Mouse (Mus musculus) lung, adult 2 months (tissue): ENCODE measurements around the gene Klhl40. TPM values are rescaled to one million over a fixed set of nuclear protein-coding genes. Genes with fewer than 3 reads are reported as not detected.

Experiments
- DNase-seq: peaks from one replicate; pipeline ENCODE4 v3.0.0; 2022
- H3K4me1 ChIP-seq: fragments of 200-500 bp; 2 replicates; pipeline ENCODE4 v1.6.1; 2011; ENCODE audit warnings: low read length; ENCODE audit not compliant: control insufficient read depth, insufficient read depth
- H3K4me3 ChIP-seq: fragments of 200-500 bp; replicated peaks from 2 replicates; pipeline ENCODE3; 2011; ENCODE audit warnings: low read depth, mild to moderate bottlenecking, control low read depth, low read length; ENCODE audit errors: extremely low read depth
- CTCF ChIP-seq: fragments of 200-500 bp; IDR thresholded peaks from 2 replicates; pipeline ENCODE4 v1.5.1; 2011; ENCODE audit warnings: mild to moderate bottlenecking, low read length, control low read depth; ENCODE audit not compliant: insufficient read depth
- POLR2A ChIP-seq: fragments of 200-500 bp; IDR thresholded peaks from 2 replicates; pipeline ENCODE4 v1.6.1; 2011; ENCODE audit warnings: low read depth, mild to moderate bottlenecking, control low read depth, low read length, borderline replicate concordance; ENCODE audit errors: extremely low read depth
- WGBS: fragments of 180-500 bp; shearing (Covaris S2); methylation state at CpG from one replicate; pipeline ENCODE4 v1.1.7; 2018; 5-methylcytosine and 5-hydroxymethylcytosine counted together
- polyA plus RNA-seq: library from polyadenylated mRNA; depleted of rRNA; stranded (reverse); fragments of >200 nt; gene quantifications from 2 replicates; pipeline ENCODE4 v1.2.3, GENCODE M21; 2012

The Klhl40 gene
- polyA plus RNA-seq, 1 experiment, result 4.4 TPM

- DNase-seq, result peak; percentile 46
- TF ChIP-seq CTCF (no peak), POLR2A (no peak)
- WGBS, result 2% methylated on average over 89 of the region's 97 CpGs
- peak within 1 kb of the TSS; percentile 77 for H3K4me3 ChIP-seq
- H3K4me1 ChIP-seq, result peaks cover 6% of the 10 kb centered on the region
These were observed 18.0 kb upstream of the Klhl40 start, which contains the start of gene Zfp651 for GRCm38 (mm10) chr9:121759091-121760081. Zfp651 (plus strand) TSS chr9:121759330.

DNA sequence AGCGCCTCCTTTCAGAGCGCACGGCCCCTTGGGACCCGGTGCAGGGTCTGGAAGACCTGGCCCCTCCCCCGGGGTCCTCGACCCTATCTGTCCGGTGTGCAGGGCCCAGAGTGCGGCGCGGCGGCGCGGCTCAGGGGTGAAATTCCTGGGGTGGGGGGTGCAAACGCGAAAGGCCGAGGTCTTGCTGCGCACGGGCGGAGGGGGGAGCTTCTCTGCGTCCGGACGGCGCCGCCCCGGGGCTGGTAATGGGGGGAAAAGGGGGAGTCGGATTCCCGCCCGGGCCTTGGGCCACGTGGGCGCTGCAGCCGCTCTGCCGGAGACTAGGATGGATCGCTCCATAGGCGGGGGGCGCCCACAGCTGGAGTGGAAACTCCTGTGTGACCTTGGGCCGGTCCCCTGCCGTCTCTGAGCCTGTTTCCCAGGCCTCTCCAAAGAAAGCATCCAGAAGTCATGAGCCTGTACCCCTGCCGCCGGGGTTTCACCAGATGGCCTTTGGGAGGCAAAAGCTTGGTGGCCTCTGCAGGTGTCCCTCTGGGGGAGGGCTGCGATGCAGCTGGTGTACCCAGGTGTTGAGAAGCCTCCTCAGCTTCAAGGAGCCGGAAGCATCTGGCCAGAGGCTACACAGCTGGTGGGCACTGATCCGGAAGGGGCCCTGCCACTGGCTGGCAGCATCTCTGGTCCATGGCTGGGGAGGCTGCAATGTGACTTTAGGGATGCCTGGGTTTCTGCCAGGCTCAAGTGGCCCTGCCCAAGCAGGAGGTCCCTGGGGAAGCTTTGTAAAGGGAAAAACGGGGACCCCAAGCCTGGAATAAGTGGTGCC lies 16.9 kb upstream of the Klhl40 start:
- peak; percentile 51 for DNase-seq
- H3K4me1 ChIP-seq, result peaks cover 6% of the 10 kb centered on the region
- peak overlapping the region; percentile 73 for H3K4me3 ChIP-seq
- WGBS, result 3% methylated on average over 42 of the region's 43 CpGs
- no peak for TF ChIP-seq POLR2A
- no peak for TF ChIP-seq CTCF

DNA sequence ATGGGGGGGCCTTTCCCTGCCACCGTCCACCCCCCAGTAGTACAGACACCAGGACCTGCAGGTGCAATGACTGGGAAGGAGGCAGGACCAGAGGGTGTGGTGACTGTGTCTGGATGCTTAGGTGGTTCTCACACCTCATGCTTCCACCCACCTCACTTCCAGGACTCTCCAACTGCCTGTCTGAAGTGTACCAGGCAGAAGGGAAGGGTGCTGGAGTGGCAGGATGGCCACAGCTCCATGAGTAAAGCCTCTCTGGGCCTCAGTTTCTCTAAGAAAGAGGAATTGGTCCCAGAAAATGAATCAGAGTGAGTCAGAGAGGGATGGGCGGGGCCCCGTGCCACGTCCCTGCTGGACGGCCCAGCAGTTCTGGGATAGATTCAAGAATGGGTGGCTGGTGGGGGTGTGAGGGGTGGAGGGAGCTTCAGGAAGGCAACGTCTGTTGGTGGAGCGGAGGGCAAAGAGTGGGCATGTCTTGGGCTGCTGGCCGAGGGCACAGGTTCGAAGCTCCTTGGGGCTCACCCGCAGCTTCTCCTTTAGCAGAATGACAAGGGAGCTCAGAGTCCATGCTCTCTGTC lies 16.2 kb upstream of the Klhl40 start:
- DNase-seq, result no peak

GRCm38 (mm10) chr9:121761787-121762186 lies 15.6 kb upstream of the Klhl40 start:
- TF ChIP-seq CTCF (no peak), POLR2A (no peak)
- peaks cover 6% of the 10 kb centered on the region for H3K4me1 ChIP-seq
- WGBS, result 84% methylated on average over 8 of the region's 8 CpGs
- DNase-seq, result no peak
- H3K4me3 ChIP-seq, result no peak overlapping the region

More for the DNA sequence above, 16.2 kb upstream of the Klhl40 start:
- 67% methylated on average over 10 of the region's 10 CpGs for WGBS
- Histone ChIP-seq H3K4me1 (peaks cover 6% of the 10 kb centered on the region), H3K4me3 (no peak overlapping the region)
- no peak for TF ChIP-seq CTCF
- no peak for TF ChIP-seq POLR2A

DNA sequence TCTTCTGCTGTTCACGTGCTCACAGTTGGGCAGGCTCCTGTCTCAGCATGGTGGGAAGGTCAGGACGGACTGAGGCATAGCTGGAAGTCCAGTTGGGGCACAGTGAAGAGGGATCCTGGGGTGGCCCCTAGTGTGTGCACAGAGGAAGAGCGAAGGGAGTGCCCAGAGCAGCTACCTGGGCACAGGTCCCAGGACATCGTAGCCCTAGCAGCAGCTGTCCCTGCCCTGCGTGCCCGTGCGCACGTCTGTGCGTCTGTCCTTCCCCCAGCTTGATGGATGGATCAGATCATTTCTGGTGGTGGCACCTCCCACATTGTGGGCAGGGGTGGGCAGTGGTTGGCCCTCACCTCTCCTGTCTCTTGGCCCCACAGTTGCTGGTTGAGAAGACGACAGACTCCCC lies 15.2 kb upstream of the Klhl40 start:
- 92% methylated on average over 10 of the region's 10 CpGs for WGBS
- H3K4me1 ChIP-seq, result peaks cover 6% of the 10 kb centered on the region
- no peak for DNase-seq
- no peak for TF ChIP-seq CTCF
- no peak for TF ChIP-seq POLR2A
- no peak overlapping the region for H3K4me3 ChIP-seq

- Histone ChIP-seq H3K4me3 (no peak overlapping the region), H3K4me1 (peaks cover 6% of the 10 kb centered on the region)
- WGBS, result 90% methylated on average over 25 of the region's 25 CpGs
These were observed 14.6 kb upstream of the Klhl40 start for GRCm38 (mm10) chr9:121762761-121763160.

DNA sequence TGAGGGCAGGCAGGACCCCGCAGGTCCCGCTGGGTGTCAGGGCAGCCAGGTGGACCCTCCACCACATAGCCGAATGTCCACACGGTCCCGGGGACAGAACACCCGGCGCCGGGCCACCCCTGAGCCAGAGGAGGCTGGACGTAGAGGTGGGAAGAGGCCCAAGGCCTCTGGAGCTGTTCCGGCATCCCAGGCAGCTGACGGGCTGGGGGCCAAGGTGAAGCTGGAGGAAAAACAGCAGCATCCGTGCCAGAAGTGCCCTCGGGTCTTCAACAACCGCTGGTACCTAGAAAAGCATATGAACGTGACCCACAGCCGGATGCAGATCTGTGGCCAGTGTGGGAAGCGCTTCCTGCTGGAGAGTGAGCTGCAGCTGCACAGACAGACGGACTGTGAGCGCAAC lies 13.7 kb upstream of the Klhl40 start:
- peaks cover 6% of the 10 kb centered on the region for H3K4me1 ChIP-seq
- WGBS, result 72% methylated on average over 19 of the region's 19 CpGs
- TF ChIP-seq CTCF, result no peak
- TF ChIP-seq POLR2A, result no peak
- H3K4me3 ChIP-seq, result no peak overlapping the region
- DNase-seq, result no peak

More at GRCm38 (mm10) chr9:121762761-121763160, 14.6 kb upstream of the Klhl40 start:
- no peak for TF ChIP-seq CTCF
- no peak for TF ChIP-seq POLR2A
- DNase-seq, result no peak

DNA sequence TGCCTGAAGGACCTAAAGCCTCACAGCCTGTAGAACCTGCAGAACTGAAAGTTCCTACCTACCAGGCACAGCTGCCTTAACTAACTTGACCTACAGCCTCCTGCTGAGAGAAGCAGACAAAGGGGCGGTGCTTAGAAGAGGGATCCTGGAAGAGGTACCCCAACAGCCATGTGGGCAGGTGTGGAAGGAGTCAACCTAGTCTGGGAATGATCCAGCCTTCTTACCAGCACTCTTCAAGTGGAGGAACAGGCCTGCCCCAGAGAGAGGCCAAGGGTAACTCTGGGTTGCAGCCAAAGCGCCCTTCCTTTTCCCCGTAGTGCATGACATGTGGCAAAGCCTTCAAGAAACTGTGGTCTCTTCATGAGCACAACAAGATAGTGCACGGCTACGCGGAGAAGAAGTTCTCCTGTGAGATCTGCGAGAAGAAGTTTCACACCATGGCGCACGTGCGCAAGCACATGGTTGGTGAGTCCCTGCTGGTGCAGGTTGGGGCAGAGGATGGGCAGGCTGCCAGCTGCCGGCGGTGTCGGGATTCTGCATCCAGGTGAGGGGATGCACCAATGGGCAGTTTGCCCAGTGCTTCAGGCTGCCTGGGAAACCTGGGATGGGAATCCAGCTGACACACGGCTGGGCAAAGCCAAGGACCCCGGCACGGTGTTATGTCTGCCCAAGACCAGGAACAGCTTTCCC lies 12.1 kb upstream of the Klhl40 start:
- TF ChIP-seq CTCF (no peak), POLR2A (no peak)
- Histone ChIP-seq H3K4me3 (no peak overlapping the region), H3K4me1 (peaks cover 3% of the 10 kb centered on the region; the same call in 1 of the 2 replicates)
- 69% methylated on average over 16 of the region's 16 CpGs for WGBS
- peak; percentile 22 for DNase-seq
